Mouse (Mus musculus) C2C12 (cell line): ENCODE measurements around the gene Usp37.

Experiments used
- CEBPB ChIP-seq: IDR thresholded peaks from one replicate; pipeline ENCODE4 v1.6.1; 2011; ENCODE audit warnings: low read depth, mild to moderate bottlenecking, control low read depth, moderate library complexity
- CTCF ChIP-seq: IDR thresholded peaks from one replicate; pipeline ENCODE4 v1.5.1; 2011; ENCODE audit not compliant: control insufficient read depth, insufficient read depth, insufficient read length
- FOSL1 ChIP-seq: IDR thresholded peaks from one replicate; pipeline ENCODE4 v1.8.0; 2011; ENCODE audit warnings: mild to moderate bottlenecking, low read length; ENCODE audit not compliant: poor library complexity, insufficient read depth, severe bottlenecking
- MAX ChIP-seq: IDR thresholded peaks from one replicate; pipeline ENCODE4 v1.6.1; 2011; ENCODE audit warnings: mild to moderate bottlenecking, control low read depth
- MYOD1 ChIP-seq: IDR thresholded peaks from one replicate; pipeline ENCODE4 v1.6.1; 2011; ENCODE audit warnings: low read depth; ENCODE audit not compliant: control insufficient read depth, insufficient read length
- MYOG ChIP-seq: IDR thresholded peaks from one replicate; pipeline ENCODE4 v1.6.1; 2011; ENCODE audit not compliant: control insufficient read depth, insufficient read length; ENCODE audit errors: extremely low read depth
- USF1 ChIP-seq: IDR thresholded peaks from one replicate; pipeline ENCODE4 v1.6.1; 2011; ENCODE audit warnings: low read depth, mild to moderate bottlenecking, control low read depth, moderate library complexity

DNA sequence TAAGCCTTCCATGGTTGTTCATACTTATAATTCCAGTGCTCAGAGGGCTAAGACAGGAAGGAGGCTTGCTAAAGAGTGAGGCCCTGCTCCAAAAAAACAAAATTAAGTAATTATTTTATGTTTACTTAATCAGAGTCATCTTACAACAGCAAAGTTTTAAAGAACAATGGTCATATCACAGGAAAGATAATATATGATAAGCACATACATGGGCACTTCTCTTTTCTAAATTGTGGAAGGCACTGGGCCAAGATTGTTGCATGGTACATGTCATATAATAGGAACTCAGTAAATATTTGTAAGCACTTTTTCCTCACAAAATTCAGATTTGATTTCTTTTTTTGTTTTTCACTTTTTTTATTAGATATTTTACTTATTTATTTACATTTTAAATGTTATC, 24.2 kb downstream of the Usp37 start:
- TF ChIP-seq CTCF (no peak), MAX (no peak), USF1 (no peak), CEBPB (no peak), MYOG (no peak), FOSL1 (no peak), MYOD1 (no peak)
